Mouse (Mus musculus) cerebellum, adult 2 months (tissue): Measurements from ENCODE around the gene Rmnd1. TPM values are rescaled to one million over a fixed set of nuclear protein-coding genes. Genes with fewer than 3 reads are reported as not detected.
A peak's percentile ranks its signal among the peaks of the same experiment; 100 is the strongest.

Experiments
- DNase-seq, 2 experiments: peaks; one replicate each; pipeline ENCODE4 v3.0.0; 2021
- H3K27ac ChIP-seq: fragments of 200-500 bp; 2 replicates; pipeline ENCODE4 v1.5.1; 2012; ENCODE audit warnings: low read length, control low read depth, inconsistent platforms; ENCODE audit not compliant: insufficient read depth
- H3K27me3 ChIP-seq: fragments of 200-500 bp; 2 replicates; pipeline ENCODE4 v1.6.1; 2012; ENCODE audit warnings: inconsistent platforms, mild to moderate bottlenecking, low read length, moderate library complexity; ENCODE audit not compliant: control insufficient read depth, insufficient read depth
- H3K4me1 ChIP-seq: fragments of 200-500 bp; 2 replicates; pipeline ENCODE4 v1.6.1; 2011; ENCODE audit warnings: low read length; ENCODE audit not compliant: control insufficient read depth, insufficient read depth
- H3K4me3 ChIP-seq: fragments of 200-500 bp; replicated peaks from 2 replicates; pipeline ENCODE3; 2011; ENCODE audit warnings: mild to moderate bottlenecking, low read depth, low read length, control low read depth; ENCODE audit not compliant: insufficient read depth
- CTCF ChIP-seq: fragments of 200-500 bp; IDR thresholded peaks from 2 replicates; pipeline ENCODE4 v1.5.1; 2011; ENCODE audit warnings: low read depth, mild to moderate bottlenecking, control low read depth, low read length, moderate library complexity, borderline replicate concordance; ENCODE audit not compliant: insufficient read depth
- POLR2A ChIP-seq: fragments of 200-500 bp; IDR thresholded peaks from 2 replicates; pipeline ENCODE4 v1.6.1; 2011; ENCODE audit warnings: low read length, control low read depth, borderline replicate concordance; ENCODE audit not compliant: insufficient read depth
- WGBS: fragments of 180-500 bp; shearing (Covaris S2); methylation state at CpG from one replicate; pipeline ENCODE4 v1.1.7; 2018; 5-methylcytosine and 5-hydroxymethylcytosine counted together
- polyA plus RNA-seq: library from polyadenylated mRNA; depleted of rRNA; stranded (reverse); fragments of >200 nt; gene quantifications from 2 replicates; pipeline ENCODE4 v1.2.3, GENCODE M21; 2012; rRNA removed

Gene Rmnd1
- polyA plus RNA-seq: 92.8 and 96.7 TPM in 2 replicates

GRCm38 (mm10) chr10:4432123-4432931, at the start of gene Rmnd1, which contains the start of gene Armt1:
Rmnd1 (minus strand) TSS chr10:4432388.
Armt1 (plus strand) TSS chr10:4432467.
- peak; percentile 96 for TF ChIP-seq POLR2A
- no peak for TF ChIP-seq CTCF
- Histone ChIP-seq H3K27ac (peak within 1 kb of the TSS; percentile 96), H3K4me1 (peaks cover 10% of the 10 kb centered on the region; the same call in 1 of the 2 replicates), H3K27me3 (no peaks in the 10 kb centered on the region), H3K4me3 (peak within 1 kb of the TSS; percentile 94)
- DNase-seq: peak; percentile 97 to 98
- WGBS: under 1% methylated on average over 66 of the region's 75 CpGs

- TF ChIP-seq CTCF (no peak), POLR2A (no peak)
Measured at GRCm38 (mm10) chr10:4481695-4482094, 49.5 kb upstream of the Rmnd1 start.

GRCm38 (mm10) chr10:4480929-4481328, 48.7 kb upstream of the Rmnd1 start:
- Histone ChIP-seq H3K4me3 (no peak overlapping the region), H3K27me3 (no peaks in the 10 kb centered on the region), H3K4me1 (no peaks in the 10 kb centered on the region), H3K27ac (no peak overlapping the region)
- no peak for DNase-seq
- TF ChIP-seq POLR2A: no peak
- TF ChIP-seq CTCF: no peak
- WGBS: 84% methylated on average over 3 of the region's 3 CpGs

More at GRCm38 (mm10) chr10:4481695-4482094, 49.5 kb upstream of the Rmnd1 start:
- Histone ChIP-seq H3K27ac (no peak overlapping the region), H3K4me3 (no peak overlapping the region), H3K27me3 (no peaks in the 10 kb centered on the region), H3K4me1 (no peaks in the 10 kb centered on the region)
- DNase-seq: no peak
- 79% methylated on average over 8 of the region's 8 CpGs for WGBS

- 95% methylated on average over 5 of the region's 5 CpGs for WGBS
- no peak for DNase-seq
- no peak overlapping the region for H3K4me3 ChIP-seq
- no peaks in the 10 kb centered on the region for H3K4me1 ChIP-seq
- TF ChIP-seq POLR2A: no peak
- no peak for TF ChIP-seq CTCF
- no peak overlapping the region for H3K27ac ChIP-seq
- no peaks in the 10 kb centered on the region for H3K27me3 ChIP-seq
Measured at GRCm38 (mm10) chr10:4476604-4477003, 44.4 kb upstream of the Rmnd1 start.

- DNase-seq: no peak
- H3K27me3 ChIP-seq: no peaks in the 10 kb centered on the region
- H3K4me1 ChIP-seq: no peaks in the 10 kb centered on the region
- no peak overlapping the region for H3K27ac ChIP-seq
- H3K4me3 ChIP-seq: no peak overlapping the region
- no peak for TF ChIP-seq CTCF
- TF ChIP-seq POLR2A: no peak
- 52% methylated on average over 3 of the region's 3 CpGs for WGBS
Measured at GRCm38 (mm10) chr10:4475431-4475830, 43.2 kb upstream of the Rmnd1 start.

GRCm38 (mm10) chr10:4473591-4473993, 41.4 kb upstream of the Rmnd1 start:
- TF ChIP-seq CTCF: no peak
- no peak for TF ChIP-seq POLR2A
- Histone ChIP-seq H3K4me1 (no peaks in the 10 kb centered on the region), H3K27me3 (no peaks in the 10 kb centered on the region), H3K27ac (no peak overlapping the region), H3K4me3 (no peak overlapping the region)
- DNase-seq: no peak
- 91% methylated on average over 11 of the region's 11 CpGs for WGBS

GRCm38 (mm10) chr10:4469406-4469805, 37.2 kb upstream of the Rmnd1 start:
- TF ChIP-seq POLR2A (no peak), CTCF (no peak)
- Histone ChIP-seq H3K27me3 (no peaks in the 10 kb centered on the region), H3K4me1 (no peaks in the 10 kb centered on the region), H3K4me3 (no peak overlapping the region), H3K27ac (no peak overlapping the region)
- WGBS: 77% methylated on average over 3 of the region's 3 CpGs
- no peak for DNase-seq

- H3K27ac ChIP-seq: no peak overlapping the region
- WGBS: 72% methylated on average over 7 of the region's 7 CpGs
- TF ChIP-seq CTCF: no peak
- no peak for TF ChIP-seq POLR2A
- no peak for DNase-seq
- no peaks in the 10 kb centered on the region for H3K27me3 ChIP-seq
- no peaks in the 10 kb centered on the region for H3K4me1 ChIP-seq
- no peak overlapping the region for H3K4me3 ChIP-seq
Measured at GRCm38 (mm10) chr10:4465799-4466198, 33.6 kb upstream of the Rmnd1 start.
